Mouse (Mus musculus) kidney, embryonic 16.5 days (tissue): ENCODE data around the gene Haus8. TPM values are rescaled to one million over a fixed set of nuclear protein-coding genes. Genes with fewer than 3 reads are reported as not detected.
"Not testable (repeated sequence)": the region's sequence is repeated elsewhere in the genome, so short reads cannot be mapped to it uniquely, and the experiment has no call there.

Experiments
- ATAC-seq: fragments of 200-750 bp; cut with Nextera tagmentation; 2 replicates; pipeline ENCODE4 v1.8.0; 2017; ENCODE audit warnings: moderate TSS enrichment; ENCODE audit not compliant: low FRiP score, low TSS enrichment
- H3K27ac ChIP-seq: fragments of 300-500 bp; sonication (generic); 2 replicates; pipeline ENCODE4 v1.5.1; 2014; ENCODE audit warnings: low read length
- H3K27me3 ChIP-seq: fragments of 300-500 bp; sonication (generic); 2 replicates; pipeline ENCODE4 v1.6.1; 2014; ENCODE audit warnings: low read length, control low read depth, mixed read lengths; ENCODE audit not compliant: insufficient read depth
- H3K36me3 ChIP-seq: fragments of 300-500 bp; sonication (generic); 2 replicates; pipeline ENCODE4 v1.6.1; 2014; ENCODE audit warnings: low read length, control low read depth, mixed read lengths; ENCODE audit not compliant: insufficient read depth
- H3K4me1 ChIP-seq: fragments of 300-500 bp; sonication (generic); 2 replicates; pipeline ENCODE4 v1.6.1; 2014; ENCODE audit warnings: low read length, control low read depth, mixed read lengths; ENCODE audit not compliant: insufficient read depth
- H3K4me2 ChIP-seq: fragments of 300-500 bp; sonication (generic); replicated peaks from 2 replicates; pipeline ENCODE4 v1.6.1; 2014; ENCODE audit warnings: low read depth, low read length
- H3K4me3 ChIP-seq: fragments of 300-500 bp; sonication (generic); 2 replicates; pipeline ENCODE4 v1.5.1; 2014; ENCODE audit warnings: mild to moderate bottlenecking, low read length
- H3K9ac ChIP-seq: fragments of 300-500 bp; sonication (generic); replicated peaks from 2 replicates; pipeline ENCODE4 v1.6.1; 2014; ENCODE audit warnings: low read length
- H3K9me3 ChIP-seq: fragments of 300-500 bp; sonication (generic); 2 replicates; pipeline ENCODE4 v1.6.1; 2016; ENCODE audit warnings: low read length, control low read depth
- WGBS: fragments of 180-500 bp; shearing (Covaris S2); extraction: QIAGEN DNeasy Blood & Tissue Kit; methylation state at CpG from one replicate; pipeline ENCODE4 v1.1.7; 2014; 5-methylcytosine and 5-hydroxymethylcytosine counted together
- polyA plus RNA-seq: library from polyadenylated mRNA; unstranded; fragments of >200 nt; fragmentation: Nextera tagmentation; extraction: Ambion mirVana; gene quantifications from 2 replicates; pipeline ENCODE4 v1.2.1, GENCODE M21; 2015

Gene Haus8
- polyA plus RNA-seq, 1 experiment from 2014 or later = 62.1 TPM

GRCm38 (mm10) chr8:71290211-71290610, 17.5 kb upstream of the Haus8 start:
- Histone ChIP-seq H3K9ac (no peak overlapping the region), H3K27ac (no peak overlapping the region), H3K4me2 (no peak overlapping the region), H3K4me1 (no peaks in the 10 kb centered on the region), H3K27me3 (no peaks in the 10 kb centered on the region), H3K4me3 (no peak overlapping the region), H3K9me3 (no peaks in the 10 kb centered on the region), H3K36me3 (peaks cover 16% of the 10 kb centered on the region)
- no peak for ATAC-seq
- 94% methylated on average over 21 of the region's 21 CpGs for WGBS

- H3K27me3 ChIP-seq = no peaks in the 10 kb centered on the region
- 89% methylated on average over 7 of the region's 7 CpGs for WGBS
- no peaks in the 10 kb centered on the region for H3K9me3 ChIP-seq
- no peak overlapping the region for H3K4me3 ChIP-seq
- H3K27ac ChIP-seq = no peak overlapping the region
- no peaks in the 10 kb centered on the region for H3K4me1 ChIP-seq
- peaks cover 16% of the 10 kb centered on the region for H3K36me3 ChIP-seq
- H3K4me2 ChIP-seq = no peak overlapping the region
- ATAC-seq = no peak
- no peak overlapping the region for H3K9ac ChIP-seq
Observed at GRCm38 (mm10) chr8:71289098-71289497, 16.4 kb upstream of the Haus8 start.

GRCm38 (mm10) chr8:71288441-71288949, 15.8 kb upstream of the Haus8 start:
- no peak overlapping the region for H3K27ac ChIP-seq
- no peak overlapping the region for H3K4me3 ChIP-seq
- H3K4me1 ChIP-seq = no peaks in the 10 kb centered on the region
- H3K9ac ChIP-seq = no peak overlapping the region
- no peak for ATAC-seq
- no peak overlapping the region for H3K4me2 ChIP-seq
- H3K9me3 ChIP-seq = no peaks in the 10 kb centered on the region
- H3K36me3 ChIP-seq = peaks cover 16% of the 10 kb centered on the region
- H3K27me3 ChIP-seq = no peaks in the 10 kb centered on the region
- 59% methylated on average over 3 of the region's 3 CpGs for WGBS

GRCm38 (mm10) chr8:71286223-71286622, 13.5 kb upstream of the Haus8 start:
- H3K9ac ChIP-seq, H3K4me2 ChIP-seq, H3K27me3 ChIP-seq, H3K9me3 ChIP-seq, H3K4me3 ChIP-seq, H3K4me1 ChIP-seq, ATAC-seq, H3K27ac ChIP-seq: not testable (repeated sequence)
- H3K36me3 ChIP-seq = peaks cover 14% of the 10 kb centered on the region
- 71% methylated on average over 2 of the region's 2 CpGs for WGBS

DNA sequence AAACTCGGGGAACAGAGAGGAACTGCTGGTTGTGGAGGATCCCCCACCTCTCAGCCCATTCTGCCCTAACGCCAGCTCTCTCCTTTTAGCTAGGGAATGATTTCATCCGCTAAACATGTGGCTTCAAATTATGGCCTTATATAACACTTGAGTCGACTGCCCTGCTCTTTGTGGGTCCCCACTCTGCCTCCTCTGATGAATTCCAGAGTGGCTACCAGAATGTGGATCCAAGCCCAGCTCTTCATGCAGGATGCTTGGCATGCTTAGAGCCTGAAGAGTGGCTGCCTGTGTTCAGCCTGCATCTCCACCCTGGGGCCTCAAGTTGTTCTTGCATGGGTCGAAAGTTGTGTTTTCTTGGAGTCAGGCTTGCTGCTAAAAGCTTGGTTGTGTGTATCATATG, 9.9 kb upstream of the Haus8 start:
- no peaks in the 10 kb centered on the region for H3K36me3 ChIP-seq
- H3K9me3 ChIP-seq = no peaks in the 10 kb centered on the region
- no peak overlapping the region for H3K4me3 ChIP-seq
- no peaks in the 10 kb centered on the region for H3K27me3 ChIP-seq
- WGBS = 77% methylated on average over 5 of the region's 5 CpGs
- H3K9ac ChIP-seq = no peak overlapping the region
- H3K4me2 ChIP-seq = no peak overlapping the region
- H3K27ac ChIP-seq = no peak overlapping the region
- no peaks in the 10 kb centered on the region for H3K4me1 ChIP-seq
- no peak for ATAC-seq

- not testable (repeated sequence) for H3K27ac ChIP-seq, H3K9ac ChIP-seq, H3K27me3 ChIP-seq, H3K4me3 ChIP-seq, H3K4me2 ChIP-seq, ATAC-seq, H3K9me3 ChIP-seq, H3K36me3 ChIP-seq, H3K4me1 ChIP-seq
- 81% methylated on average over 1 of the region's 1 CpGs for WGBS
Observed at GRCm38 (mm10) chr8:71281731-71282130, 9.0 kb upstream of the Haus8 start.

DNA sequence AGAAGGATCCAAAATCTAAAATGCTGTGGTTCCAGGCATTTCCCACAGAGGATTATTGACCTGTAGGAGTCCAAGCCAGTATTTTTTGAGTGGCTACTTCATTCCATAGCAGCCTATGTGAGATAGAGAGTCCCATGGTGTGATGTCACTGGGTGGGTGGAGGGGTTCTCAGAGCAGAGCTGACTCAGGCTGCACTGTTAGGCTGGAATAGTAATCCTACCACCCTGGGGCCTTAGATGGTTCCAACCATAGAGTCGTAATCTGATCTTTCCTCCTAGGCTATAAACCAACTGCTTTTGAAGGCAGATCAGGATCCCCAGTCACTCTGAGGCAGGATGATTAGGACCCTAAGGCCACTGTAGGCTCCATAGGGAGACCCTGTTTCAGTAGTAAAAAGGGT, 6.7 kb upstream of the Haus8 start:
- not testable (repeated sequence) for H3K27ac ChIP-seq, H3K4me2 ChIP-seq, ATAC-seq, H3K27me3 ChIP-seq, H3K9ac ChIP-seq, H3K4me1 ChIP-seq, H3K9me3 ChIP-seq, H3K4me3 ChIP-seq, H3K36me3 ChIP-seq
- WGBS = 69% methylated on average over 1 of the region's 1 CpGs

DNA sequence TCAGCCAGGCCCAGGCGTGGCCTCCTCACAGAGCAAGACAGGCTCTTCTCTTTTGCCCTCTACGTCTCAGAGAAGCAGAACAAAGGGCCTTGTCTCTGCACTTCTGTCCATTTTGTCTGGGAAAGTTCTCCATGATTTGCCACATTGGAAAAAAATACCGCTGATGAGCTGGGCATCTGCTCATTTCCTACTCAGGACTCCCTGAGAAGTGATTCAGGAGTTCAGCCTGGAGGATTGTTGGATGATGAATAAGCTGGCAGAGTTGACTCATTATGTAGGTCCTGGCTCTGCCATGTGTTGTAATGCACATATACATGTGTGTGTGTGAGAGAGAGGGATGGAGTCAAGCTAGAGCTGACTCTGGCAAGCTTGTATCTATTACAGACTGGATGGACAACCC, 3.4 kb upstream of the Haus8 start:
- Histone ChIP-seq H3K27ac (no peak overlapping the region), H3K27me3 (no peaks in the 10 kb centered on the region), H3K36me3 (no peaks in the 10 kb centered on the region), H3K9me3 (no peaks in the 10 kb centered on the region), H3K4me1 (peaks cover 14% of the 10 kb centered on the region), H3K4me3 (no peak overlapping the region), H3K4me2 (no peak overlapping the region), H3K9ac (no peak overlapping the region)
- no peak for ATAC-seq
- 94% methylated on average over 3 of the region's 3 CpGs for WGBS

- Histone ChIP-seq H3K4me2 (no peak overlapping the region), H3K4me1 (peaks cover 14% of the 10 kb centered on the region), H3K4me3 (no peak overlapping the region), H3K36me3 (no peaks in the 10 kb centered on the region), H3K9ac (no peak overlapping the region), H3K27me3 (no peaks in the 10 kb centered on the region), H3K9me3 (no peaks in the 10 kb centered on the region), H3K27ac (no peak overlapping the region)
- ATAC-seq = no peak
Observed at GRCm38 (mm10) chr8:71274478-71274877, 1.7 kb upstream of the Haus8 start.

- H3K4me2 ChIP-seq = peak overlapping the region; percentile 58
- H3K27me3 ChIP-seq = no peaks in the 10 kb centered on the region
- H3K9ac ChIP-seq = peak overlapping the region; percentile 68
- peak overlapping the region; percentile 63 for H3K27ac ChIP-seq
- no peaks in the 10 kb centered on the region for H3K36me3 ChIP-seq
- ATAC-seq = peak; percentile 9
- WGBS = 0% methylated on average over 14 of the region's 14 CpGs
- no peaks in the 10 kb centered on the region for H3K9me3 ChIP-seq
- peak overlapping the region; percentile 63 for H3K4me3 ChIP-seq
- H3K4me1 ChIP-seq = peaks cover 14% of the 10 kb centered on the region
Observed at GRCm38 (mm10) chr8:71273151-71273510, 397 bp upstream of the Haus8 start.

DNA sequence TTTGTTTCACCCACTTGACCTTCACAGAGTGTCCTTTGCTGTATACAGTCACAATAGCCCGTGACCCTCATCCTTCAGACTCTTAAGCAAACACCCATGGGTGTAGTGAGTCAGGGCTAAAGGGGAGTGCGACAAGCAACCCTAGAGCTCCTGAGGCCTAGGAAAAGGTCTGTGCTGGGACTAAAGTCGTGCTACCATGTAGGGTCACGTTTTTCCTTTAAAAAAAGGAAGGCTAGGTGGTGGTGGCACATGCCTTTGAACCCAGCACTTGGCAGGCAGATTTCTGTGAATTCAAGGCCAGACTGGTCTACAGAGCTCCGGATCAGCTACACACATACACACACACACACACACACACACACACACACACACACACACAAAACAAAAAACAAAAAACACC, 1.1 kb downstream of the Haus8 start:
- ATAC-seq = no peak
- Histone ChIP-seq H3K9me3 (no peaks in the 10 kb centered on the region), H3K4me1 (peaks cover 14% of the 10 kb centered on the region), H3K4me2 (peak overlapping the region; percentile 68), H3K36me3 (no peaks in the 10 kb centered on the region), H3K27me3 (no peaks in the 10 kb centered on the region), H3K27ac (peak overlapping the region; percentile 88), H3K4me3 (peak overlapping the region; percentile 63), H3K9ac (peak overlapping the region; percentile 78)
- WGBS = 20% methylated on average over 5 of the region's 5 CpGs
